Mouse (Mus musculus) adrenal gland, adult 18-20 months (tissue): ENCODE results near the gene 4933424G06Rik. TPM values are rescaled to one million over a fixed set of nuclear protein-coding genes. Genes with fewer than 3 reads are reported as not detected.

Experiments used
- microRNA-seq, 2 experiments: library from miRNA; unstranded; fragments of <30 nt; microRNA quantifications; one replicate each; pipeline ENCODE4 v1.2.0; 2021; ENCODE audit warnings: borderline number of aligned reads in 2 of 2
- total RNA-seq, 2 experiments: library from RNA; stranded (reverse); gene quantifications; 1 replicate in 1 of 2; 2 replicates in 1 of 2; pipeline ENCODE4 v1.2.3; 2021

4933424G06Rik gene
- total RNA-seq, 2 experiments from 2014 or later = not detected

Small RNA genes lying within 50 kb of the gene (microRNA-seq; reads per million reads assigned to microRNA genes)
- gene Gm24133 = 0 reads per million in 2 experiments

Other genes starting within 250 kb of the 4933424G06Rik start
- 1 to 10 TPM; 3.6 to 5.9 TPM for gene Cnnm4, start 238.5 kb upstream of the 4933424G06Rik start, total RNA-seq
- gene Cnnm3, start 198.3 kb upstream of the 4933424G06Rik start, total RNA-seq = 10 to 100 TPM; 20.8 to 28.9 TPM
- gene Ankrd23, start 173.3 kb upstream of the 4933424G06Rik start, total RNA-seq = 10 to 100 TPM; 10.3 to 10.6 TPM
- gene Gm42417, start 170.7 kb upstream of the 4933424G06Rik start, total RNA-seq = not detected
- 10 to 100 TPM; 11.0 to 11.1 TPM for gene Ankrd39, start 162.7 kb upstream of the 4933424G06Rik start, total RNA-seq
- 10 to 100 TPM; 13.7 to 15.8 TPM for gene Sema4c, start 151.8 kb upstream of the 4933424G06Rik start, total RNA-seq
- 1 to 10 TPM in 1 of 2 experiments, not detected in 1; 1.0 TPM for gene Fam178b, start 27.0 kb upstream of the 4933424G06Rik start, total RNA-seq
- 1,000 to 10,000 TPM in 1 of 2 experiments, 100 to 1,000 TPM in 1; 940 to 1,277 TPM for gene Cox5b, start 18.7 kb upstream of the 4933424G06Rik start, total RNA-seq
- gene Actr1b, start 4.3 kb downstream of the 4933424G06Rik start, total RNA-seq = 100 to 1,000 TPM; 113 to 143 TPM
- gene Zap70, start 51.6 kb downstream of the 4933424G06Rik start, total RNA-seq = under 1 TPM; 0.66 to 0.77 TPM
- 10 to 100 TPM; 37.2 to 44.1 TPM for gene Tmem131, start 233.5 kb downstream of the 4933424G06Rik start, total RNA-seq